Mouse (Mus musculus): ENCODE data around the gene Ap2b1.
A peak's percentile ranks its signal among the peaks of the same experiment; 100 is the strongest.
"Not testable (repeated sequence)": the region's sequence is repeated elsewhere in the genome, so short reads cannot be mapped to it uniquely, and the experiment has no call there.

Ap2b1 gene

GRCm38 (mm10) chr11:83298225-83299195, at the start of gene Ap2b1:
TSS of gene Ap2b1 (plus strand) at chr11:83299024.
- DNase-seq (ENCODE audit: low spot score): peak; percentile 95

- not testable (repeated sequence) for DNase-seq (ENCODE audit: low spot score)
Measured at GRCm38 (mm10) chr11:83257211-83257610, 41.6 kb upstream of the Ap2b1 start.

DNA sequence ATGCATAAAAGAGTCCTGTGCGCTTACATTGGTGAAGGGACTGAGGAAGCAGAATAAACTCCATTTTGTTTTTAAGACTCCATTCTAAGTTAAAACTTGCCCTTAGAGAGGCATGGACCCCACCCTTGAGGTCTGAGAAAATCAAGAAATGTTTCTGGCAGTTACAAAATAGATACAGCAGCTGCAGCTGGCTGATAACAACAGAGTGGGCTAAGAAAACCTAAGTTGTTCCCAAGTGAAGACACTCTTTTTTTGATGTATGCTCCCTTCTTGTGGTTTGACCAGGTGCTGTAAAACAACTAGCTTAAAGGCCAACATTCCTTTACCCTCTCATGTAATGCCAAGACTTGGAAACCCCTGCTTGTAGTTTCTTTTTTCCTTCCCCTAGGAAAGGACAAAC, 36.2 kb upstream of the Ap2b1 start:
- no peak for DNase-seq (ENCODE audit: low spot score)

DNA sequence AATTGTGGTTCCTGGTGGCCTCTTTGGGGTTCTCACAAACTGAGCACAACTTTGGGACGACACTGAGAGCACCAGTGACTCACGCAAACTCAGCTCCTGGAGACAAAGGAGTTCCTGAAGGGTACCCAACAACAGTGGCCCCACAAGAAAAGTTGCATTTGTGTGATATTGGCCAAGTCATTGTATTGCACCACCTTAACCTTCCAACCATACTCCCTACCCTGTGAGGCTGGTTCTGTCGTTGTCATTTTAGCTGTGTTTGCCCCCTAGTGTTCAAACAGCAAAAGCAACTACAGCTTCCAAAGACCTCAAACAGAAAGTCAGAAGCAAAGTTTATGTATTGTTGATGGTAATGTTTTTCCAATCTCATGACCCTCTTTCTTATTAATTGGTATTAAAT, 35.7 kb upstream of the Ap2b1 start:
- peak; percentile 27 for DNase-seq (ENCODE audit: low spot score)

- no peak for DNase-seq (ENCODE audit: low spot score)
Measured at GRCm38 (mm10) chr11:83270842-83271150, 28.0 kb upstream of the Ap2b1 start.

GRCm38 (mm10) chr11:83271151-83271950, 27.5 kb upstream of the Ap2b1 start:
- peak; percentile 90 for DNase-seq (ENCODE audit: low spot score)

GRCm38 (mm10) chr11:83271951-83272843, 26.6 kb upstream of the Ap2b1 start:
- DNase-seq (ENCODE audit: low spot score): peak; percentile 39

- no peak for DNase-seq (ENCODE audit: low spot score)
Measured at GRCm38 (mm10) chr11:83276251-83276650, 22.6 kb upstream of the Ap2b1 start.

DNA sequence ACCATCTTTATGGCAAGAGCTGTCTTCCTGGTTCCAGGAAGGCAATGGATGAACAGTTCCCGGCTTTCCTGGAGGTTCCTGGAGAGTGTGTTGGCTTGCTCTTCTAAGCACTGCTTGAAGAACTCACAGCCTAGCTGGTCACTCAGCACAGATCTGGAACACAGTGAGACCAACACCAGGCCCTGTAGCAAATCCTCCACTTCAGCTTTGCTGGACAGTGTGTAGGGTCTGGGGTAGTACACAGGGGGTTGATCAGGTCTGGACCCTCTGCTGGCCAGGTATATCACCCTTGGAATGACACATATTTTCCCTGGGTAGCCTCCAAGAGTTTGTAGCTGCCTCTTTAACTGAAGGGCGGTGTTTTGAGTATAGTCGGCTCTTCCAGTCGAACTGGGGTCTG, 19.8 kb upstream of the Ap2b1 start:
- no peak for DNase-seq (ENCODE audit: low spot score)

DNA sequence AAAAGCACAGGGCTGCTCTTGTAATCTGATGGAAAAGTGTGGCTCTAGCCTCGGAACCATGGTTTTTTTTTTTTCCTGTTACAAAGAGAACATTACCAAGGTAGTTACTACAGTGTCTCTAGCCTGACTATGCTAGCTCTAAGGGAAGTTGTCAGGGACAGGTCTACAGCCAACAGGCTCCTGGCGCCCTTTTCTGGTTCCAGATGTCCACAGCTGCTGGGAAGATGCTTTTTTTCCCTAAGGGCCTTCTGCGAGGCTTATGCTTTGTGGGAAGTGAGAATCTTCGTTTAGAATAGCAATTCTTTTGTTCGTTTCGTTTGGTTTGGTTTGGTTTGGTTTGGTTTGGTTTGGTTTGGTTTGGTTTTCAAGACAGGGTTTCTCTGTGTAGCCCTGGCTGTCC, 19.1 kb upstream of the Ap2b1 start:
- DNase-seq (ENCODE audit: low spot score): no peak

- no peak for DNase-seq (ENCODE audit: low spot score)
Measured at GRCm38 (mm10) chr11:83282084-83282483, 16.7 kb upstream of the Ap2b1 start.

- DNase-seq (ENCODE audit: low spot score): no peak
Measured at GRCm38 (mm10) chr11:83285627-83286026, 13.2 kb upstream of the Ap2b1 start.

DNA sequence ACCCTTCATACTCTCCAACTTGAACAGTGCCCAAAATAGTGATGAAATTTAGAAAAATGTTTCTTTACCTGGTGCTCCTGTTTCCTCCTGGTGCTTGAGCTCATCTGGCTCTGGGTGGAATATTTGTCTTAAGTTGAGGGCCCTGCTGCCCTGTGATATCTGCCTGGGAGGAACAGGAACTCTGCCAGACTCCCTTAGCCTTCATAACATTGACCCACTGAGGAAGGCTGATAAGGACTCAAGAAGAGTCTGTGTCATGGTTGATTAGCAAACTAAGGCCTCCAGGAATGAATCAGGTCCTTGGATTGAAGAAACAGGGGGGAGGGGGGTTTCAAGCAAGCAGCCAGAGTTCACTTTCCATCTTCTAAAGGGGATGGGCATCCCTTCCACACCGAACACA, 12.3 kb upstream of the Ap2b1 start, which contains the start of gene Slfn14:
Slfn14 (minus strand) TSS at position 161 of the 400 bp plus-strand sequence.
- DNase-seq (ENCODE audit: low spot score): no peak

GRCm38 (mm10) chr11:83289036-83289435, 9.8 kb upstream of the Ap2b1 start:
- DNase-seq (ENCODE audit: low spot score): no peak

DNA sequence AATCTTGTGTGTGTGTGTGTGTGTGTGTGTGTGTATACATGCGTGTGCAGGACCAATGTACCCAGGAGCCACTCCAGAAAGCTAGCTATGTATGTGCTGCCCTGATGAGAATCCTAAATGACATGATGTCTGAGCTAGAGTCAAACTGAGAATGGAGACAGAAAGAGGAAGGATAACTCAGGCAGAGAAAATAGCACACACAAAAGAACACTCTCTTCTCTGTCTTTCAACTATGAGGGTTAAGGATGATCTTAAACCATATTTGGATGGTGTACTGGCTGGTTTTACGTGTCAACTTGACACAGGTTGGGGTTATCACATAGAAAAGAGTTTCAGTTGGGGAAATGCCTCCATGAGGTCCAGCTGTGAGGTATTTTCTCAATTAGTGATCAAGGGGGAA, 9.2 kb upstream of the Ap2b1 start:
- no peak for DNase-seq (ENCODE audit: low spot score)

- DNase-seq (ENCODE audit: low spot score): peak; percentile 95
Measured at GRCm38 (mm10) chr11:83291375-83292250, 7.2 kb upstream of the Ap2b1 start.

DNA sequence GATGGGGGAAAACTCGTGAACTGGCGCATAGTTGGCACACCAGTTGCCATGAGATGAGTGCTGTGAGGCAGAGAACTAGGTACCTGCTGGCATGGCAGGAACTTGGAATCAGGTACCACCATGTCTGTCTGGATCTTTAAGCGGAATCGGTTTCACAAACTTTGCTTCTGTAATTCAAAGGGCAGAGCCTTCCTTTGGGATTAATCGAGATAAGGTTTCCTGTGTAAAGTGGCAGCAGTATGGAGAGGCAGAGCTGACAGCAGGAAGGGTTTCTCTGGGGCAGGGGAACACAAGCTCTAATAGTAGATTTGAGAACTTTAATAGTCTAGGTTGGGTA, 6.6 kb upstream of the Ap2b1 start:
- DNase-seq (ENCODE audit: low spot score): no peak

DNA sequence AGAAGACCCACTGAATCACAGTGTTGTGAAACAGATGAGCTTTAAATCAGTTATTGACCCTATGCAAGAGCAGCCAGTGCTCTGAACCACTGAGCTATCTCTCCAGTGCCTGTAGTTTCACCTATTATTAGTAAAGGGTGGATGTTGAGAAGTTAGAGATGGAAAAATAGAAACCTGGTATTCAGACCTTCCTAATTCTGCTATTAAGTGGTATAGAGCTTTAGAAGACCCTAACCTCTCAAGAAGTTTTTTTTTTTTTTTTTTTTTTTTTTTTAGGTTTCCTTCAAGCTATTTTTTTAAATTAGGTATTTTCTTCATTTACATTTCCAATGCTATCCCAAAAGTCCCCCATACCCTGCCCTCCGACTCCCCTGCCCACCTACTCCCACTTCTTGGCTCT, 5.6 kb upstream of the Ap2b1 start:
- DNase-seq (ENCODE audit: low spot score): no peak

DNA sequence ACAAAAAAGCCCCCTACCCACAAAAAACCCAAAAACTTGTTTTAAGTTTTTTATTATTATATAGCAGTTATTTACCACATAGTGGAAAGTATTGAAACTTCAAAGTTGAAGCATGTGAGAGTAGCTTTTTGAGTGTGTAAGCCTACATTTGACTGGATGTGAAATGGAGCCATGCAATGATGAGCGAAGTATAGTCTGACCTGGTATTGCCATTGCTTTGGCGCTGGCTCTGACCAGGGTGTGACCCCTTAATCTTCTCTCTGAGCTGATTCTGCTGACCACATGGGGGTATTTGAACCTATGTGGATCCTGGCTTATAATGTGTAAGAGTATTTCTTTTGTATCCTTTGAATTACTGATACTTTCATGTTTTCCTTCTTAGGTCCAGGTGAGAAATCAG, 4.7 kb upstream of the Ap2b1 start:
- DNase-seq (ENCODE audit: low spot score): no peak

DNA sequence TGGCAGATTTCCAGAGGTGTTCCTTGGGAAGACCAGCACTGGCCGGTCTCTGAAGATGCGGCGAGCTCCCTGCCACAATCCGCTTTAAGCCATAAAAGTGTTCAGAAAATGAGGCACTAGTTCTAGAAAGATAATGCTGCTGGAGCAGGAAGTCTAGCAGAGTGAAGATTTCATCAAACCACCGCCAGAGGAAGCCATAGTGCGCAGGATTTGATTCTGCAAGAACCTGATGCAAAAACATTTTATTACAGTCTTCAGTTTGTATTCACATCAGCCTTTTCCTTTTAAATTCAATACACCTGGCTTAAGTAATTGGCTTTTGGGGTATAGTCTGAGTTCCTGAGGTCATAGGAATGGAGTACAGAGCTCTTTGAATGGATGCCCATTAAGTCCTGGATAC, 1.0 kb upstream of the Ap2b1 start:
- DNase-seq (ENCODE audit: low spot score): no peak

DNA sequence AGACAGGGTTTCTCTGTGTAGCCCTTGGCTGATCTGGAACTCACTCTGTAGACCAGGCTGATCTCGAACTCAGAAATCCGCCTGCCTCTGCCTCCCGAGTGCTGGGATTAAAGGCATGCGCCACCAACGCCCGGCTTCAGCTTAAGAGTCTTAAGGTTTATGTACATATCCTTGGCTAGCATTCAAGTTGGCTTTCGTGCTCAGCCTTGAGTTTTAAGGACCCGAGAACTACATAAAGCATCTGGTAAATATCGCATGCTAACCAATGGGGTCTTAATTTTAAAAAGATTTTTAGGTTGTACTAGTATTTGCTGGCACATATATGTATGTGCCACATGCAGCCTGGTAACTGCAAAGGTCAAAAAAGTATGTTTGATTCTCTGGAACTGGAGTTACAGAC, 900 bp downstream of the Ap2b1 start:
- no peak for DNase-seq (ENCODE audit: low spot score)
